Comparison of ENCODE assay signal across 8 mouse cellular contexts in the genomic region with DNA sequence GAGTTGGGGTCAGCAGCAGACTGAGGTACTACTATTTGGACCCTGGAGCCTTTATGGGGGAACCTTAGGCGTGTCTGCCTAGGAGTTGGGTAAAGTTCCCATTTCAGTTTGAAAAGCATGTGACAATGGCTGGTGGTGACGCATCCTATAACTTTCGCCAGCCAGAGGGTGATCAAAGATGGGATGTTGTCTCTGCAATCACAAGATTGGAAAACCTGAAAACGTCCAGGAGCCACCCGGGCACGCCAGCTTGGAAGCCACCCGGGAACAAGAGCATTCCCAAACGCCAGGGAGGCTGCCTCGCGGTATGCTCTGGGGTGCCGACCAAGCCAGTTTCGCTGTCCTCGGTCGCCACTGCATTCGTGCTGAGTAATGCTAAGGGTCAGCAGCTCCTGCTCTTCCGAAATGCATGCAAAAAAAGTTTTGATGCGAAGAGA. TPM values are rescaled to one million over a fixed set of nuclear protein-coding genes. Genes with fewer than 3 reads are reported as not detected.
DNase-seq lines count a peak whose midpoint lies in the region; ATAC-seq lines count a peak whose summit lies in the region.

No protein-coding gene starts in this region.

- H3K4me1 ChIP-seq in hindbrain, embryonic 10.5 days (replicated peaks) = peaks cover 30% of the 10 kb centered on the region
- peaks cover 37% of the 10 kb centered on the region for H3K4me1 ChIP-seq in megakaryocyte, embryonic 14.5 days

- H3K27ac ChIP-seq in hindbrain, embryonic 10.5 days = peak overlapping the region; percentile 99

- H3K36me3 ChIP-seq in hindbrain, embryonic 10.5 days = peaks cover 29% of the 10 kb centered on the region
- H3K36me3 ChIP-seq in megakaryocyte, embryonic 14.5 days (replicated peaks; ENCODE audit: low read length) = peaks cover 6% of the 10 kb centered on the region

- H3K4me3 ChIP-seq in hindbrain, embryonic 10.5 days = peak overlapping the region; percentile 84
- peak overlapping the region; percentile 98 for H3K4me3 ChIP-seq in megakaryocyte, embryonic 14.5 days (replicated peaks)

- peak; percentile 18; the same call in 1 of the 2 replicates for ATAC-seq in frontal cortex, adult (ENCODE audit: low TSS enrichment)
- ATAC-seq in activated CD4-positive, CD25-positive, alpha-beta regulatory T cell, adult 4 months = no peak

- DNase-seq in frontal cortex, postnatal 25 days (ENCODE audit: low spot score in 2 of 2) = no peak
- peak; percentile 33 for DNase-seq in right cerebral cortex, postnatal 4 days
- no peak for DNase-seq in right cerebral cortex, adult 18-20 months
- DNase-seq in hindbrain, embryonic 10.5 days (ENCODE audit: low spot score) = no peak
- DNase-seq in kidney, postnatal 4 days = no peak

- no peaks in the 10 kb centered on the region for H3K9me3 ChIP-seq in hindbrain, embryonic 10.5 days
- H3K9me3 ChIP-seq in megakaryocyte, embryonic 14.5 days = no peaks in the 10 kb centered on the region

- 3% methylated on average over 17 of the region's 17 CpGs for WGBS in hindbrain, embryonic 10.5 days

- H3K27me3 ChIP-seq in hindbrain, embryonic 10.5 days (ENCODE audit: insufficient read depth, poor library complexity, severe bottlenecking) = no peaks in the 10 kb centered on the region
- H3K27me3 ChIP-seq in megakaryocyte, embryonic 14.5 days (replicated peaks) = no peaks in the 10 kb centered on the region

RNA-seq across cellular contexts. Expression of a gene that starts 0.9 kb away (rescaled TPM):
- 221 and 269 TPM in 2 replicates for polyA plus RNA-seq in hindbrain, embryonic 10.5 days (2016; fragmentation: Nextera tagmentation; extraction: Ambion mirVana)
- 12.3 and 44.5 TPM in 2 replicates for polyA plus RNA-seq in megakaryocyte, embryonic 14.5 days (2012; ENCODE audit: insufficient read depth, low replicate concordance)
- polyA plus RNA-seq in activated CD4-positive, CD25-positive, alpha-beta regulatory T cell, adult 4 months (2017; shearing (Covaris generic)) = 10 to 100 TPM; 62.4 to 65.3 TPM

RNA-seq across cellular contexts. Expression of a gene that starts 7.6 kb away (rescaled TPM):
- 269 and 322 TPM in 2 replicates for polyA plus RNA-seq in hindbrain, embryonic 10.5 days (2016; fragmentation: Nextera tagmentation; extraction: Ambion mirVana)
- 110 and 126 TPM in 2 replicates for polyA plus RNA-seq in megakaryocyte, embryonic 14.5 days (2012; ENCODE audit: insufficient read depth, low replicate concordance)
- 100 to 1,000 TPM; 224 to 229 TPM for polyA plus RNA-seq in activated CD4-positive, CD25-positive, alpha-beta regulatory T cell, adult 4 months (2017; shearing (Covaris generic))

RNA-seq across cellular contexts. Expression of a gene that starts 45.6 kb away (rescaled TPM):
- 400 and 454 TPM in 2 replicates for polyA plus RNA-seq in hindbrain, embryonic 10.5 days (2016; fragmentation: Nextera tagmentation; extraction: Ambion mirVana)
- 11.1 TPM in 1 of 2 replicates, not detected in the other for polyA plus RNA-seq in megakaryocyte, embryonic 14.5 days (2012; ENCODE audit: insufficient read depth, low replicate concordance)
- not detected for polyA plus RNA-seq in activated CD4-positive, CD25-positive, alpha-beta regulatory T cell, adult 4 months (2017; shearing (Covaris generic))

Comparison
In these comparisons a context has a peak if more than half of its experiments do, and no peak if none do; other contexts are left out.
1. RNA of a gene that starts 45.6 kb away (polyA plus RNA-seq): 400 to 454 TPM in hindbrain, embryonic 10.5 days; 11.1 TPM in megakaryocyte, embryonic 14.5 days and not detected in activated CD4-positive, CD25-positive, alpha-beta regulatory T cell, adult 4 months; every median in the first group is over 10 times any median in the second.